Mouse (Mus musculus): ENCODE results near the gene Vmn1r16. TPM values are rescaled to one million over a fixed set of nuclear protein-coding genes. Genes with fewer than 3 reads are reported as not detected.
"Not testable (repeated sequence)": the region's sequence is repeated elsewhere in the genome, so short reads cannot be mapped to it uniquely, and the experiment has no call there.

Gene Vmn1r16
- polyA plus RNA-seq (2014; fragmentation: Nextera tagmentation; extraction: Ambion mirVana) = not detected in 2 replicates

DNA sequence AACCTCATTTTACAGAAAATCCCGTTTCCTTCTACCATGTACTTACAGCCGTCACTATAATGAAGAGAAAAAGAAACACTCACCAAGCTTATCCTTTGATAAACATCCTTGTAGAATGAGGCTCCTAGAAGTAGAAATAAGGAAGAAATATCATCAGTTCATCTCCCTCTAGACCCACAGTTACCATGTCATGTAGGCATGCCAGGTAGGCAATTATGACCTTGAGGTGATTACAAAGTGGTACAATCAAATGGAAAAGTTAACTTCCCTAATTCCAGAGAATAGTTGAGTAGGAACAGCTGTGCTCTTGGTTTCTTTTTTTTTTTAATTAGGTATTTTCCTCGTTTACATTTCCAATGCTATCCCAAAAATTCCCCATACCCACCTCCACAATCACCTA, at the start of gene Vmn1r16:
Gene Vmn1r16 (minus strand): TSS at position 101 of the 400 bp plus-strand sequence.
- DNase-seq (ENCODE audit: low spot score, missing footprints) = no peak
- Histone ChIP-seq H3K9me3 (ENCODE audit: control insufficient read depth, low read length) (no peaks in the 10 kb centered on the region), H3K36me3 (ENCODE audit: control insufficient read depth, insufficient read depth, low read length) (no peaks in the 10 kb centered on the region), H3K27me3 (ENCODE audit: control insufficient read depth, insufficient read depth, low read length) (no peaks in the 10 kb centered on the region), H3K4me1 (ENCODE audit: control insufficient read depth, insufficient read depth, low read length) (no peaks in the 10 kb centered on the region), H3K9ac (ENCODE audit: low read length) (no peak within 1 kb of the TSS), H3K27ac (ENCODE audit: low read depth, low read length) (no peak within 1 kb of the TSS), H3K4me2 (no peak within 1 kb of the TSS), H3K4me3 (ENCODE audit: low read depth, low read length) (no peak within 1 kb of the TSS)
- WGBS = 81% methylated on average over 3 of the region's 3 CpGs
- no peak for ATAC-seq (ENCODE audit: low FRiP score)

DNA sequence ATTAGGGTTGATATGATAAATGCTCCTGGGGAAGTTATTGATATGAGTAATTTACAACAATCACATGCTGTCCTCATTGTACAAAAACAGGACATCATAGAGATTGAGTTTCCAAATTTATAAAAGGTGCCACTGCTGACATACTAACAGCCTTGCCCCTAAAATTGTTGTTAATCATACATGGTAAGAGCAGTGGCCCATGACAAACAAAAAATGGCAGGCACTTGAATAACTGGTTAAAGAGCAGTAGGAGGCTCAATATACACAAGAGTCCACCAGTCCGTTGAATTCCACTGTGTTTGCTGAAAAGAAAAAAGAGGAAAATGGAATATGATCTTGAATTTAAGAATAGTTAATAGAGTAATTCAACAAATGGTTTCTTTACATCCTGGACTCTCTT, 38.2 kb upstream of the Vmn1r16 start:
- no peak overlapping the region for H3K4me2 ChIP-seq
- H3K4me3 ChIP-seq (ENCODE audit: low read depth, low read length) = no peak overlapping the region
- H3K9me3 ChIP-seq (ENCODE audit: control insufficient read depth, low read length) = no peaks in the 10 kb centered on the region
- H3K9ac ChIP-seq (ENCODE audit: low read length) = no peak overlapping the region
- DNase-seq (ENCODE audit: low spot score, missing footprints) (no peak), ATAC-seq (ENCODE audit: low FRiP score) (no peak)
- no peaks in the 10 kb centered on the region for H3K27me3 ChIP-seq (ENCODE audit: control insufficient read depth, insufficient read depth, low read length)
- no peak overlapping the region for H3K27ac ChIP-seq (ENCODE audit: low read depth, low read length)
- 83% methylated on average over 1 of the region's 1 CpGs for WGBS
- H3K36me3 ChIP-seq (ENCODE audit: control insufficient read depth, insufficient read depth, low read length) = no peaks in the 10 kb centered on the region
- no peaks in the 10 kb centered on the region for H3K4me1 ChIP-seq (ENCODE audit: control insufficient read depth, insufficient read depth, low read length)

GRCm38 (mm10) chr6:57365866-57366265, 36.6 kb upstream of the Vmn1r16 start:
- H3K27ac ChIP-seq (ENCODE audit: low read depth, low read length); H3K9ac ChIP-seq (ENCODE audit: low read length); DNase-seq (ENCODE audit: low spot score, missing footprints); H3K9me3 ChIP-seq (ENCODE audit: control insufficient read depth, low read length); H3K36me3 ChIP-seq (ENCODE audit: control insufficient read depth, insufficient read depth, low read length); H3K27me3 ChIP-seq (ENCODE audit: control insufficient read depth, insufficient read depth, low read length); H3K4me1 ChIP-seq (ENCODE audit: control insufficient read depth, insufficient read depth, low read length); H3K4me2 ChIP-seq; H3K4me3 ChIP-seq (ENCODE audit: low read depth, low read length); ATAC-seq (ENCODE audit: low FRiP score): not testable (repeated sequence)
- WGBS = 92% methylated on average over 1 of the region's 1 CpGs

DNA sequence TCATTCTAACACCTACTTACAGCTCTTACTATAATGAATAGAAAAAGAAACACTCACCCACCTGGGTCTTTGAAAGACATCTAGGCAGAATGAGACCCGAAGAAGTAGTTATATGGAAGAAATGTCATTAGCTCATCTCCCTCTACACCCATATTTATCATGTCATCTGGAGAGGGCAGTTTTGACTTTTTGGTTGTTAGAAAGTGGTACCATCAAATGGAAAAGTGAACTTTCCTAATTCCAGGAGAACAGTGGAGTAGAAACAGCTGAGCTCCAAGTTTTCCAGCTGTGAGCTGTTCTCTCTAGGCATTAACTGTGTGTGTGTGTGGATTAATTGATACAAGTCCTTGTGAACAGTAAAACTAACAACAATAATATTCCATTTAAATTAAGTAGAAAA, 34.3 kb upstream of the Vmn1r16 start, which contains the start of gene Vmn1r17:
Gene Vmn1r17 (minus strand): TSS at position 101 of the 400 bp plus-strand sequence.
- no peak for ATAC-seq (ENCODE audit: low FRiP score)
- H3K36me3 ChIP-seq (ENCODE audit: control insufficient read depth, insufficient read depth, low read length) = no peaks in the 10 kb centered on the region
- H3K9ac ChIP-seq (ENCODE audit: low read length) = no peak within 1 kb of the TSS
- H3K9me3 ChIP-seq (ENCODE audit: control insufficient read depth, low read length) = no peaks in the 10 kb centered on the region
- H3K27me3 ChIP-seq (ENCODE audit: control insufficient read depth, insufficient read depth, low read length) = no peaks in the 10 kb centered on the region
- no peak within 1 kb of the TSS for H3K4me3 ChIP-seq (ENCODE audit: low read depth, low read length)
- H3K4me1 ChIP-seq (ENCODE audit: control insufficient read depth, insufficient read depth, low read length) = no peaks in the 10 kb centered on the region
- no peak within 1 kb of the TSS for H3K27ac ChIP-seq (ENCODE audit: low read depth, low read length)
- no peak for DNase-seq (ENCODE audit: low spot score, missing footprints)
- 80% methylated on average over 1 of the region's 1 CpGs for WGBS
- H3K4me2 ChIP-seq = no peak within 1 kb of the TSS

GRCm38 (mm10) chr6:57356864-57357263, 27.6 kb upstream of the Vmn1r16 start:
- no peaks in the 10 kb centered on the region for H3K4me1 ChIP-seq (ENCODE audit: control insufficient read depth, insufficient read depth, low read length)
- no peaks in the 10 kb centered on the region for H3K36me3 ChIP-seq (ENCODE audit: control insufficient read depth, insufficient read depth, low read length)
- H3K4me2 ChIP-seq = no peak overlapping the region
- 78% methylated on average over 2 of the region's 2 CpGs for WGBS
- no peak overlapping the region for H3K9ac ChIP-seq (ENCODE audit: low read length)
- H3K9me3 ChIP-seq (ENCODE audit: control insufficient read depth, low read length) = no peaks in the 10 kb centered on the region
- no peak overlapping the region for H3K27ac ChIP-seq (ENCODE audit: low read depth, low read length)
- DNase-seq (ENCODE audit: low spot score, missing footprints) (no peak), ATAC-seq (ENCODE audit: low FRiP score) (no peak)
- H3K27me3 ChIP-seq (ENCODE audit: control insufficient read depth, insufficient read depth, low read length) = no peaks in the 10 kb centered on the region
- H3K4me3 ChIP-seq (ENCODE audit: low read depth, low read length) = no peak overlapping the region

DNA sequence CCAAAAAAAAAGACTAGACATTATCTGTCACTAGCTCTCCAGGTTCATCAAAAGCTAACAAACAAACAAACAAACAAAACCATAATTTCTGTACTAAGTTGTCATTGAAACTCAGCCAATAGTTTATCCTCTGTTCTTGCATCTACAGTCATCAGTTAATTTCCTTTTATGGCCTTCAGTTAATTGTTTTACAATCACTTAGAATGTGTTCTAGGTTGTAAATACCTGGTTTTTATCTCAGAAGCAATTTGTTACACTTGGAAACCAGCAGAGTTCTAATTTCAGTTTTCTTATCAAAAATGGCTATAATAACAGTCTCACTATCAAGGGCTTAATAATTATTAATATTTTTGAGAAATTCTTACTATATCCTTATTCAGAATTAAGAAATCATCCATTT, 3.1 kb downstream of the Vmn1r16 start:
- no peaks in the 10 kb centered on the region for H3K27me3 ChIP-seq (ENCODE audit: control insufficient read depth, insufficient read depth, low read length)
- H3K27ac ChIP-seq (ENCODE audit: low read depth, low read length) = no peak overlapping the region
- no peaks in the 10 kb centered on the region for H3K9me3 ChIP-seq (ENCODE audit: control insufficient read depth, low read length)
- H3K36me3 ChIP-seq (ENCODE audit: control insufficient read depth, insufficient read depth, low read length) = no peaks in the 10 kb centered on the region
- no peak for DNase-seq (ENCODE audit: low spot score, missing footprints)
- no peak for ATAC-seq (ENCODE audit: low FRiP score)
- H3K4me3 ChIP-seq (ENCODE audit: low read depth, low read length) = no peak overlapping the region
- no peak overlapping the region for H3K9ac ChIP-seq (ENCODE audit: low read length)
- no peaks in the 10 kb centered on the region for H3K4me1 ChIP-seq (ENCODE audit: control insufficient read depth, insufficient read depth, low read length)
- H3K4me2 ChIP-seq = no peak overlapping the region

DNA sequence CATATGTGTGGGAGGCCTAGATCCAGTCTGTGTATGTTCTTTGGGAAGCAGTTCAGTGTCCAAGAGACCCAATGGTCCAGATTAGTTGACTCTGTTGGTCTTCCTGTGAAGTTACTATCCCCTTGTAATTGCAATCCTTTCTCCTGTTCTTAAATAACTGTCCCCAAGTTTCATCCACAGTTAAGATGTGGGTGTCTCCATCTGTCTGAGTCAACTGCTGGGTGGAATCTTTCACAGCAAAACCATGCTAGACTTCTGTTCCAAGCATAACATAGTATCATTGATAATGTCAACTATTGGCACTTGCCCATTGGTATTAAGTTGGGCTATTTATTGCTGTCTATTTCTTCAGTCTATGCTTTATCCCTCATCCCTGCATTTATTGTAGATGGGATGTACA, 50.3 kb downstream of the Vmn1r16 start:
- Histone ChIP-seq H3K4me1 (ENCODE audit: control insufficient read depth, insufficient read depth, low read length) (no peaks in the 10 kb centered on the region), H3K4me3 (ENCODE audit: low read depth, low read length) (no peak overlapping the region), H3K9me3 (ENCODE audit: control insufficient read depth, low read length) (no peaks in the 10 kb centered on the region), H3K27me3 (ENCODE audit: control insufficient read depth, insufficient read depth, low read length) (no peaks in the 10 kb centered on the region), H3K4me2 (no peak overlapping the region), H3K9ac (ENCODE audit: low read length) (no peak overlapping the region), H3K36me3 (ENCODE audit: control insufficient read depth, insufficient read depth, low read length) (no peaks in the 10 kb centered on the region), H3K27ac (ENCODE audit: low read depth, low read length) (no peak overlapping the region)
- DNase-seq (ENCODE audit: low spot score, missing footprints) (no peak), ATAC-seq (ENCODE audit: low FRiP score) (no peak)

- H3K4me2 ChIP-seq = no peak overlapping the region
- ATAC-seq (ENCODE audit: low FRiP score) (no peak), DNase-seq (ENCODE audit: low spot score, missing footprints) (no peak)
- no peaks in the 10 kb centered on the region for H3K27me3 ChIP-seq (ENCODE audit: control insufficient read depth, insufficient read depth, low read length)
- H3K9me3 ChIP-seq (ENCODE audit: control insufficient read depth, low read length) = no peaks in the 10 kb centered on the region
- no peaks in the 10 kb centered on the region for H3K4me1 ChIP-seq (ENCODE audit: control insufficient read depth, insufficient read depth, low read length)
- no peak overlapping the region for H3K4me3 ChIP-seq (ENCODE audit: low read depth, low read length)
- no peak overlapping the region for H3K27ac ChIP-seq (ENCODE audit: low read depth, low read length)
- no peak overlapping the region for H3K9ac ChIP-seq (ENCODE audit: low read length)
- no peaks in the 10 kb centered on the region for H3K36me3 ChIP-seq (ENCODE audit: control insufficient read depth, insufficient read depth, low read length)
Measured at GRCm38 (mm10) chr6:57272517-57272916, 56.8 kb downstream of the Vmn1r16 start.

- Histone ChIP-seq H3K9me3 (ENCODE audit: control insufficient read depth, low read length) (no peaks in the 10 kb centered on the region), H3K4me1 (ENCODE audit: control insufficient read depth, insufficient read depth, low read length) (no peaks in the 10 kb centered on the region), H3K4me2 (no peak overlapping the region), H3K27ac (ENCODE audit: low read depth, low read length) (no peak overlapping the region), H3K27me3 (ENCODE audit: control insufficient read depth, insufficient read depth, low read length) (no peaks in the 10 kb centered on the region), H3K9ac (ENCODE audit: low read length) (no peak overlapping the region), H3K36me3 (ENCODE audit: control insufficient read depth, insufficient read depth, low read length) (no peaks in the 10 kb centered on the region), H3K4me3 (ENCODE audit: low read depth, low read length) (no peak overlapping the region)
- DNase-seq (ENCODE audit: low spot score, missing footprints) (no peak), ATAC-seq (ENCODE audit: low FRiP score) (no peak)
- WGBS = 79% methylated on average over 3 of the region's 3 CpGs
Measured at GRCm38 (mm10) chr6:57271881-57272280, 57.4 kb downstream of the Vmn1r16 start.
